Mouse (Mus musculus): ENCODE data around the gene Lrrc74a.

Lrrc74a gene

GRCm38 (mm10) chr12:86719961-86720639 is 14.1 kb upstream of the Lrrc74a start:
- DNase-seq (ENCODE audit: extremely low read depth, low read depth): no peak

- no peak for DNase-seq (ENCODE audit: extremely low read depth, low read depth)
Measured at GRCm38 (mm10) chr12:86721453-86721852, 12.7 kb upstream of the Lrrc74a start.

- no peak for DNase-seq (ENCODE audit: extremely low read depth, low read depth)
Measured at GRCm38 (mm10) chr12:86724300-86724699, 9.9 kb upstream of the Lrrc74a start.

GRCm38 (mm10) chr12:86725706-86726105 is 8.5 kb upstream of the Lrrc74a start:
- DNase-seq (ENCODE audit: extremely low read depth, low read depth): peak; percentile 49

- peak; percentile 75 for DNase-seq (ENCODE audit: extremely low read depth, low read depth)
Measured at GRCm38 (mm10) chr12:86726120-86726640, 8.0 kb upstream of the Lrrc74a start, which contains the start of gene Angel1. Gene Angel1 (minus strand): TSS chr12:86726460.

GRCm38 (mm10) chr12:86761036-86761435 is 26.9 kb downstream of the Lrrc74a start:
- DNase-seq (ENCODE audit: extremely low read depth, low read depth): no peak

GRCm38 (mm10) chr12:86764060-86764459 is 29.9 kb downstream of the Lrrc74a start:
- DNase-seq (ENCODE audit: extremely low read depth, low read depth): no peak

- DNase-seq (ENCODE audit: extremely low read depth, low read depth): peak; percentile 19
Measured at GRCm38 (mm10) chr12:86766467-86766866, 32.3 kb downstream of the Lrrc74a start.

GRCm38 (mm10) chr12:86767868-86768631 is 33.9 kb downstream of the Lrrc74a start:
- peak; percentile 26 for DNase-seq (ENCODE audit: extremely low read depth, low read depth)

GRCm38 (mm10) chr12:86768986-86769580 is 34.9 kb downstream of the Lrrc74a start:
- DNase-seq (ENCODE audit: extremely low read depth, low read depth): peak; percentile 54

- no peak for DNase-seq (ENCODE audit: extremely low read depth, low read depth)
Measured at GRCm38 (mm10) chr12:86769819-86770218, 35.6 kb downstream of the Lrrc74a start.

- DNase-seq (ENCODE audit: extremely low read depth, low read depth): no peak
Measured at GRCm38 (mm10) chr12:86770261-86770670, 36.1 kb downstream of the Lrrc74a start.

- DNase-seq (ENCODE audit: extremely low read depth, low read depth): no peak
Measured at GRCm38 (mm10) chr12:86770927-86771326, 36.8 kb downstream of the Lrrc74a start.

GRCm38 (mm10) chr12:86771823-86772427 is 37.8 kb downstream of the Lrrc74a start:
- peak; percentile 77 for DNase-seq (ENCODE audit: extremely low read depth, low read depth)

- no peak for DNase-seq (ENCODE audit: extremely low read depth, low read depth)
Measured at GRCm38 (mm10) chr12:86772551-86772950, 38.4 kb downstream of the Lrrc74a start.

- DNase-seq (ENCODE audit: extremely low read depth, low read depth): no peak
Measured at GRCm38 (mm10) chr12:86775561-86776280, 41.6 kb downstream of the Lrrc74a start.

- no peak for DNase-seq (ENCODE audit: extremely low read depth, low read depth)
Measured at GRCm38 (mm10) chr12:86776341-86776860, 42.2 kb downstream of the Lrrc74a start.

GRCm38 (mm10) chr12:86778531-86778930 is 44.4 kb downstream of the Lrrc74a start:
- no peak for DNase-seq (ENCODE audit: extremely low read depth, low read depth)

GRCm38 (mm10) chr12:86779206-86779989 is 45.2 kb downstream of the Lrrc74a start:
- DNase-seq (ENCODE audit: extremely low read depth, low read depth): no peak

- DNase-seq (ENCODE audit: extremely low read depth, low read depth): no peak
Measured at GRCm38 (mm10) chr12:86781654-86782202, 47.6 kb downstream of the Lrrc74a start.
